Mouse (Mus musculus) urinary bladder, postnatal 14 days (tissue): ENCODE measurements around the gene Gclc.
A peak's percentile ranks its signal among the peaks of the same experiment; 100 is the strongest.

Experiments
- DNase-seq: peaks from one replicate; pipeline ENCODE4 v3.0.0; 2021; ENCODE audit warnings: low spot score

Gclc gene

DNA sequence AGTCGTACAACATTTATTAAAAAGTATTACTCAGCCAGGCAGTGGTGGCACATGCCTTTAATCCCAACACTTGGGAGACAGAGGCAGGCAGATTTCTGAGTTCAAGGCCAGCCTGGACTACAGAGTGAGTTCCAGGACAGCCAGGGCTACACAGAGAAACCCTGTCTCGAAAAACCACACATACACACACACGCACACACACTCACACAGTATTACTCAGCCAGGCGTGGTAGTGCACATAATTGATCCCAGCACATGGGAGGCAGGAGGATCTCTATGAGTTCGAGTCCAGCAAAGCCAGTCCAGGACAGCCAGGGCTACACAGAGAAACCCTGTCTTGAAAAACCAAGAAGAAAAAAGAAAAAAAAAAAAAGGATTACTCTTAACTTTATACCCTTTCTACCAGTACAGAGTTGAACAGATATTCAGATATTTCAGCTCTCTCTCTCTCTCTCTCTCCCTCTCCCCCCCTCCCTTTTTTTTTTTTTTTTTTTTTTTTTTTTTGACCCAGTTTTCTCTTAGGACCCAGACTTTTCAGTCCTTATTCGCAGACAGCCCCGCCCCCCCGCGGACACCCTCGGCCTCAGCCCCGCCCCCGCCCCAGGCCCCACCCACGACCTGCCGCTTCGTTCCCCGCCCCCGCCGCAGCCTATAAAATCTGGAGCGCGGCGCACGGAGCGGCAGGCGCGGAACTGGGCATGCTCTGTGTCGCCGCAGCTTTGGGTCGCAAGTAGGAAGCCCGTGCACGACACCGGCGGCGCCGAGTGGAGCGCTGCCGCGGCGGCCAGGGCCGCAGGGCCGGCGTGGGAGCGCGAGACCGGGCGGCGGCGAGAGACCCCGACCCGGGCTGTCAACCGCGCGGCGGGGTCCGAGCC lies at the start of gene Gclc:
Gene Gclc, plus strand, starts transcription at position 683 of the 875 bp plus-strand sequence.
- DNase-seq = peak; percentile 91

DNA sequence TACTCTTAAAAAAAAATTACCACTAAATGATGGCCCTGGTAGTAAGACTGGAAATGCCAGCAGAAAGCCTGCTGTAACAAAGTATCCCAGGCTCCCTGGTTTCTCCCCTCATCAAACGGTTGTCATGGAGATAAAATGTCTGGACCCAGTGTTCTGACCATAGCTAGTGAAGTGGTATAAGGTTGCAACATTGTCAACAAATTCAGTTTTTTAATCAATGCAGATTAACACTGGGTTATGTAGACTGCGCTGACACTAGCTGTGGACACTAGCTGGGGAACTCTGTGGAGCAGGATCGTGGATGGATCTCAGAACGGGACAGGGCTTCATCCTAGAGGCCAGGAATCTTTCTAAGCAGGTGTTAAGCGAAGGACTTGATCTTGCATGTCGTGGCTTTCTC lies 47.8 kb upstream of the Gclc start:
- no peak for DNase-seq

- DNase-seq = no peak
Measured at GRCm38 (mm10) chr9:77707433-77708139, 46.7 kb upstream of the Gclc start.

DNA sequence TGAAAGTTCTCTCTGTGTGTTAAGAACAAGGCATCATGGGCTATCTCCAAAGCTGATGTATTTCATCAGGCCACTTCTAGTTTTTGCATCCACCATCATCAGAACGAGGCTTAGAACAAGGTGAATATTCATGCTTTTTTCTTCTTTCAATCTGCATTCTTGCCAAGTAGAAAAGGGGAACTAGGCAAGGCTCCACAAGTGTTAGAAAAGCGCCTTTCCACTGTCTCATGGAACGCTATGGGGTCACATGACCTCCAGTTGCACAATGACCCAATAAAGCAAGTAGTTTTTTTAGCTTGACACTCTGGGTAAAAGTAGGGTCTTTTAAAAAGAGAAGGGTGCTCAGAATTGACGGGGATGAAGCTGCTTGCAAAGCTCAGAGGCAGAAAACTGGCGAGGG lies 45.4 kb upstream of the Gclc start:
- DNase-seq = no peak

GRCm38 (mm10) chr9:77711021-77711569 lies 43.2 kb upstream of the Gclc start:
- no peak for DNase-seq

GRCm38 (mm10) chr9:77712816-77713215 lies 41.5 kb upstream of the Gclc start:
- DNase-seq = no peak

GRCm38 (mm10) chr9:77713301-77713700 lies 41.0 kb upstream of the Gclc start:
- no peak for DNase-seq

DNA sequence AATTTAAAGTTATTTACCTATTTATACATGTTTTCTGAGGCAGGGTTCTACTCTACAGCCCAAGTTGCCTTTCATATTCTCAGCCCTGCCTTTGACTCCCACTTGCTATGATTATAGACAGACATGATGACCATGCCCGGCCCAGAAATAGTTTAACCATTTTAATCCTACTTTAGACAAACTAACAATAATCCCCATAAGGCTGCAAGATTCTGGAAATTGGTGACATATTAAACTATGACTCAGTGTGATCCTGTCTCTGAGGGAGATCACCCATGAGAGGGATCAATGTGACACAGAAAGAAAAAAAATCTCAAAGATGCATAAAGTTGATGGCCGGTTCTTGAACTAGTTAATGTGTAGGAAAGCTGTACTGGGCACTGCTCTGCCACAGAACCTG lies 39.1 kb upstream of the Gclc start:
- no peak for DNase-seq

- no peak for DNase-seq
Measured at GRCm38 (mm10) chr9:77716009-77716408, 38.3 kb upstream of the Gclc start.

GRCm38 (mm10) chr9:77717831-77718435 lies 36.4 kb upstream of the Gclc start:
- DNase-seq = no peak

DNA sequence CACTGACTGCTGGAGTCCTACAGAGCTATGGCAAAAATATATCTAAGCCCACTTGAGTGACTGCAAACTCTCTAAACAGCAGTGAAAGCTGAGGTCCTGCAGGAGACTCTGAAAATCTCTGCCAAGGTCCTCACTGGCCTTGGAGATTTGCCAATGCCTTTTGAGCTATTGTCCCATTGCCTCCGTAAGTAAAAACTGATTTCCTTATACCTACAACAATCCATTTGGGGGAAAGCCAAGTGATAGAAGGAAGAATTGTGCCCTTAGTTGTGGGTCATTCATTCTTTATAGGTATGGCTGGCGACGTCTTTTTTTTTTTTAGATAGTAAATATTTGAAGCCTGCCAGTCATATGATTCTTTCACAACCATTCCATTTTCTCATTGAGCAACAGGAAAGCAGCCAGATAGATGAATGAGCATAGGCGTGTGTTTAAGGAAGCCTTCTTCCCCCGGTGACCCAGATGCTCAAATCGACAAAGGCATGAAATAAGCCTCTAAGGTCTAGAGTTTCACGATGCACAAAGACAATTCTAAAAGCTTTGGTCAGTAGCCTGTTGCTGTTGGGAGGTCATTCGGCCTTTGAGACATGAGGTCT lies 35.4 kb upstream of the Gclc start:
- DNase-seq = no peak

DNA sequence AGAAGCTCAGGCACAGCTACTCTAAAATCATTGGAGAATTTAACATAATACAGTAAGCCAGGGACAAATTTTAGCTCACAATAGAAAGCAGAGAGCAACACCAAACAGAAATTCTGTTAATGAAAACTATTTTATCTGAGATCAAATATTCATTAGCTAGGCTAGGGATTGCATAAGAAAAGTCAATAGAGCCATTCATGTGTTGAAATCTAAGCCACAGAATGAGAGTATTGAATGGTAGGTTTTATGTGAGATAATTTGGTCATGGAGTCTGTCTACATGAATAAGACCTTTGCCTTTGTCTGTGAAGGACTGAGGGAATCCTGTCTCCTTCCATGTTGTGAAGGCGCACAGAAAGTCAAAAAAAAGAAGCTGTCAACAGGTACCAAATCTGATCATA lies 34.7 kb upstream of the Gclc start:
- no peak for DNase-seq

GRCm38 (mm10) chr9:77722381-77722780 lies 32.0 kb upstream of the Gclc start:
- no peak for DNase-seq

DNA sequence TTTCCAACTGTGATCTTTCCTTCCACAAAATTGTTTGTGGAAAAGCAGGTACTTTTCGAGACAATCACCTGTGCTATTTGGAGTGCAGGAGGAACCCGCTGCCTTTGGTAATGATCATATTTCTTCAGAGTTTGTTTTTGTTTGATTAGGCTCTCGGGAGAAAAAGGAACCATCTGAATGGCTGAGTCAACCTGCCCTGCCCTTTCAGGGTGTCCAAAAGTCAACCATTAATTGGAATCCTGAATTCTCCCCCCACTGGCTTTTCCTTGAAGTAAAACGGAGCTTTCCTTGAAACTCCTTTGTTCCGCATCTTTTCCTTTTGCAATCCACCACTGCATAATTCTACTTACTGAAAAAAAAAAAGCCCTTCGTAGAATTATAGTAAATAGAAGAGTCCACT lies 30.1 kb upstream of the Gclc start:
- no peak for DNase-seq

- DNase-seq = no peak
Measured at GRCm38 (mm10) chr9:77725448-77725847, 28.9 kb upstream of the Gclc start.

GRCm38 (mm10) chr9:77726018-77726684 lies 28.2 kb upstream of the Gclc start:
- DNase-seq = no peak

GRCm38 (mm10) chr9:77727012-77727411 lies 27.3 kb upstream of the Gclc start:
- DNase-seq = no peak

- no peak for DNase-seq
Measured at GRCm38 (mm10) chr9:77732067-77732466, 22.3 kb upstream of the Gclc start.

DNA sequence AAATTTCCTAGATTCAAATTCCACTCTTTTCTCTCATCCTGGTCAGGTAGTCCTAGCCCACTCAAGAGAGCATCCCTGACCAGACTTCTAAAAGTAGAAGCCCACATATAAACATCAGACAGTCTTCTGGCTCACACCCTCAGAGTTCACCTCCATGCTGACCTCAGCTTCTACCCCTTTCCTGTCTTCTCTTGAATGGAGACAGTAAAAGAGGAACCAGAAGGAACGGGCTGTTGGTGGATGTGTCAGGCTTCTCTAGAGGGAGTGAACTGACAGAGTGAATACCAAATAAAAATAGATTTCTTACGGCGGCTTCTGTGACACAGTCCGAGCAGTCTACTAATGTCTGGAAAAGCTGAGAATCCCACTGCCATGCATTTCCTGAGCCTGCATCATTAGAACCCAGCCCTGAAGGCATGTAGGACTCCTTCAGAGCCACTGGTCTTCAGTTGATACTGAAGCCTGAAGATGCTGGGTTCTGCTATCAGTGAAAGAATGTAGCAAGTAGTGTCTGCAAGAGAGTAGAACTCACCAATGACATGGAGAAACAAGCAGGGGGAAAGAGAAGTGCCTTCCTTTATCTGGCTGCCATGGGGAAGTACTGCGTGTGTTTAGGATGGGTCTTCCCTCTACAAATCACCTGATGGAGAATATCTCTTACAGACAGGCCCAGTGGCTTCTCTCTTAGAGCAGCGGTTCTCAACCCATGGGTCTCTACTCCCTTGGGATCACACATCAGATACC lies 16.9 kb upstream of the Gclc start:
- DNase-seq = no peak

GRCm38 (mm10) chr9:77741452-77741851 lies 12.9 kb upstream of the Gclc start:
- no peak for DNase-seq

- DNase-seq = peak; percentile 51
Measured at GRCm38 (mm10) chr9:77744798-77745197, 9.5 kb upstream of the Gclc start.
